Mouse (Mus musculus) hindbrain, postnatal 0 days (tissue): ENCODE measurements at regions not wholly inside any gene's neighbourhood (a gene's known extent, or its start where the extent isn't known, plus 50 kb on each side); places are given as distances from the start of the nearest gene placed in this dataset.
"Not testable (repeated sequence)": the region's sequence is repeated elsewhere in the genome, so short reads cannot be mapped to it uniquely, and the experiment has no call there.

Experiments used
- ATAC-seq: fragments of 200-750 bp; cut with Nextera tagmentation; 2 replicates; pipeline ENCODE4 v1.8.0; 2017; ENCODE audit warnings: mild to moderate bottlenecking, moderate TSS enrichment, moderate library complexity
- DNase-seq: peaks from one replicate; pipeline ENCODE4 v3.0.0-alpha.2; 2015; ENCODE audit warnings: low spot score
- H3K27ac ChIP-seq: fragments of 300-500 bp; sonication (generic); 2 replicates; pipeline ENCODE4 v1.5.1; 2014; ENCODE audit warnings: mild to moderate bottlenecking
- H3K27me3 ChIP-seq: fragments of 300-500 bp; sonication (generic); 2 replicates; pipeline ENCODE4 v1.6.1; 2014; ENCODE audit warnings: low read length, mixed read lengths; ENCODE audit not compliant: insufficient read depth
- H3K36me3 ChIP-seq: fragments of 300-500 bp; sonication (generic); 2 replicates; pipeline ENCODE4 v1.6.1; 2014; ENCODE audit warnings: low read length, mixed read lengths; ENCODE audit not compliant: insufficient read depth
- H3K4me1 ChIP-seq: fragments of 300-500 bp; sonication (generic); 2 replicates; pipeline ENCODE4 v1.6.1; 2014; ENCODE audit warnings: antibody characterized with exemption, low read length, mixed read lengths; ENCODE audit not compliant: insufficient read depth
- H3K4me2 ChIP-seq: fragments of 300-500 bp; sonication (generic); 2 replicates; pipeline ENCODE4 v1.6.1; 2014; ENCODE audit warnings: low read depth, mild to moderate bottlenecking, low read length, moderate library complexity, mixed read lengths
- H3K4me3 ChIP-seq: fragments of 300-500 bp; sonication (generic); 2 replicates; pipeline ENCODE4 v1.5.1; 2014; ENCODE audit warnings: low read length
- H3K9ac ChIP-seq: fragments of 300-500 bp; sonication (generic); replicated peaks from 2 replicates; pipeline ENCODE4 v1.6.1; 2014; ENCODE audit warnings: mild to moderate bottlenecking, low read length, moderate library complexity, mixed read lengths
- H3K9me3 ChIP-seq: fragments of 300-500 bp; sonication (generic); 2 replicates; pipeline ENCODE4 v1.6.1; 2016; ENCODE audit warnings: low read length, mixed read lengths
- CTCF ChIP-seq: IDR thresholded peaks from 2 replicates; pipeline ENCODE4 v1.5.1; 2016; ENCODE audit warnings: antibody characterized with exemption, control low read depth, low read depth
- WGBS: fragments of 180-500 bp; shearing (Covaris S2); extraction: QIAGEN DNeasy Blood & Tissue Kit; methylation state at CpG from one replicate; pipeline ENCODE4 v1.1.7; 2014; 5-methylcytosine and 5-hydroxymethylcytosine counted together

- Histone ChIP-seq H3K4me1 (no peaks in the 10 kb centered on the region), H3K36me3 (no peaks in the 10 kb centered on the region), H3K4me2 (no peak overlapping the region), H3K4me3 (no peak overlapping the region), H3K9ac (no peak overlapping the region), H3K27me3 (no peaks in the 10 kb centered on the region), H3K27ac (no peak overlapping the region), H3K9me3 (no peaks in the 10 kb centered on the region)
- ATAC-seq (no peak), DNase-seq (no peak)
- TF ChIP-seq CTCF, result no peak
- WGBS, result 90% methylated on average over 12 of the region's 12 CpGs
Observed at GRCm38 (mm10) chr10:69001654-69002435, 149.4 kb upstream of the Rhobtb1 start.

- Histone ChIP-seq H3K4me3 (no peak overlapping the region), H3K4me1 (no peaks in the 10 kb centered on the region), H3K36me3 (no peaks in the 10 kb centered on the region), H3K27me3 (no peaks in the 10 kb centered on the region), H3K4me2 (no peak overlapping the region), H3K9me3 (no peaks in the 10 kb centered on the region), H3K9ac (no peak overlapping the region), H3K27ac (no peak overlapping the region)
- 51% methylated on average over 9 of the region's 9 CpGs for WGBS
- TF ChIP-seq CTCF, result peak; percentile 92
- peak; percentile 90 for DNase-seq
- 0 out of 2 replicates have a peak, but pooled peaks have one; percentile 35 for ATAC-seq
Observed at GRCm38 (mm10) chr10:69005199-69005872, 145.9 kb upstream of the Rhobtb1 start.

- not testable (repeated sequence) for H3K9me3 ChIP-seq, H3K36me3 ChIP-seq, DNase-seq, H3K4me1 ChIP-seq, H3K27ac ChIP-seq, H3K4me3 ChIP-seq, H3K9ac ChIP-seq, H3K4me2 ChIP-seq, H3K27me3 ChIP-seq
- 91% methylated on average over 8 of the region's 8 CpGs for WGBS
- peak; percentile 64 for ATAC-seq
Observed at GRCm38 (mm10) chr10:69008679-69009078, 142.6 kb upstream of the Rhobtb1 start.

- no peak overlapping the region for H3K9ac ChIP-seq
- 54% methylated on average over 30 of the region's 30 CpGs for WGBS
Observed at GRCm38 (mm10) chr10:69020811-69021743, 130.2 kb upstream of the Rhobtb1 start.

GRCm38 (mm10) chr10:69033410-69033809 is 117.8 kb upstream of the Rhobtb1 start:
- WGBS, result 72% methylated on average over 9 of the region's 9 CpGs
- ATAC-seq, result no peak

More at GRCm38 (mm10) chr10:69020811-69021743, 130.2 kb upstream of the Rhobtb1 start:
- H3K36me3 ChIP-seq, result no peaks in the 10 kb centered on the region
- no peaks in the 10 kb centered on the region for H3K27me3 ChIP-seq
- no peak overlapping the region; the same call in 1 of the 2 replicates for H3K4me3 ChIP-seq
- DNase-seq (peak; percentile 76), ATAC-seq (peak; percentile 64; the same call in 1 of the 2 replicates)
- no peaks in the 10 kb centered on the region for H3K4me1 ChIP-seq
- H3K27ac ChIP-seq, result peak overlapping the region; percentile 49
- peak overlapping the region; percentile 39 for H3K4me2 ChIP-seq
- H3K9me3 ChIP-seq, result no peaks in the 10 kb centered on the region
- no peak for TF ChIP-seq CTCF

GRCm38 (mm10) chr10:69034390-69035120 is 116.7 kb upstream of the Rhobtb1 start:
- no peak overlapping the region for H3K27ac ChIP-seq
- H3K4me2 ChIP-seq, result no peak overlapping the region
- DNase-seq, result no peak
- no peaks in the 10 kb centered on the region for H3K4me1 ChIP-seq
- no peak for TF ChIP-seq CTCF
- no peak overlapping the region for H3K9ac ChIP-seq
- no peak for ATAC-seq
- H3K4me3 ChIP-seq, result no peak overlapping the region
- 42% methylated on average over 2 of the region's 2 CpGs for WGBS
- H3K36me3 ChIP-seq, result no peaks in the 10 kb centered on the region
- no peaks in the 10 kb centered on the region for H3K27me3 ChIP-seq
- H3K9me3 ChIP-seq, result no peaks in the 10 kb centered on the region

More at GRCm38 (mm10) chr10:69033410-69033809, 117.8 kb upstream of the Rhobtb1 start:
- H3K9ac ChIP-seq, result no peak overlapping the region
- TF ChIP-seq CTCF, result no peak
- no peak for DNase-seq
- H3K4me1 ChIP-seq, result no peaks in the 10 kb centered on the region
- no peaks in the 10 kb centered on the region for H3K27me3 ChIP-seq
- no peaks in the 10 kb centered on the region for H3K36me3 ChIP-seq
- H3K27ac ChIP-seq, result no peak overlapping the region
- no peak overlapping the region for H3K4me2 ChIP-seq
- no peaks in the 10 kb centered on the region for H3K9me3 ChIP-seq
- H3K4me3 ChIP-seq, result no peak overlapping the region

GRCm38 (mm10) chr10:69035536-69035935 is 115.7 kb upstream of the Rhobtb1 start:
- ATAC-seq, result not testable (repeated sequence)

More at GRCm38 (mm10) chr10:69035536-69035935, 115.7 kb upstream of the Rhobtb1 start:
- H3K27me3 ChIP-seq, H3K4me1 ChIP-seq, H3K4me3 ChIP-seq, DNase-seq, H3K27ac ChIP-seq, H3K36me3 ChIP-seq, H3K9me3 ChIP-seq, H3K4me2 ChIP-seq, H3K9ac ChIP-seq: not testable (repeated sequence)
- WGBS, result 83% methylated on average over 4 of the region's 4 CpGs
